Mouse (Mus musculus): ENCODE data around the gene Pwwp2b.

The Pwwp2b gene

GRCm38 (mm10) chr7:139247881-139248614 lies at the start of gene Pwwp2b:
TSS of gene Pwwp2b (plus strand) at chr7:139248482.
- no peak for DNase-seq (ENCODE audit: low read depth)

- no peak for DNase-seq (ENCODE audit: low read depth)
These were observed 48.2 kb upstream of the Pwwp2b start for GRCm38 (mm10) chr7:139200108-139200507.

- DNase-seq (ENCODE audit: low read depth) = no peak
These were observed 47.1 kb upstream of the Pwwp2b start for GRCm38 (mm10) chr7:139201209-139201608.

- peak; percentile 66 for DNase-seq (ENCODE audit: low read depth)
These were observed 40.1 kb upstream of the Pwwp2b start for GRCm38 (mm10) chr7:139208023-139208772.

- DNase-seq (ENCODE audit: low read depth) = no peak
These were observed 39.5 kb upstream of the Pwwp2b start for GRCm38 (mm10) chr7:139208773-139209095.

- DNase-seq (ENCODE audit: low read depth) = no peak
These were observed 36.5 kb upstream of the Pwwp2b start for GRCm38 (mm10) chr7:139211761-139212160.

GRCm38 (mm10) chr7:139212754-139213745 lies 35.2 kb upstream of the Pwwp2b start, which contains the start of the genes Lrrc27 and Stk32c:
TSS of gene Lrrc27 (plus strand) at chr7:139212988.
TSS of gene Stk32c (minus strand) at chr7:139213307.
- peak; percentile 98 for DNase-seq (ENCODE audit: low read depth)

- no peak for DNase-seq (ENCODE audit: low read depth)
These were observed 34.5 kb upstream of the Pwwp2b start for GRCm38 (mm10) chr7:139213751-139214150.

- DNase-seq (ENCODE audit: low read depth) = no peak
These were observed 34.1 kb upstream of the Pwwp2b start for GRCm38 (mm10) chr7:139214160-139214559.

- no peak for DNase-seq (ENCODE audit: low read depth)
These were observed 33.5 kb upstream of the Pwwp2b start for GRCm38 (mm10) chr7:139214596-139215340.

- DNase-seq (ENCODE audit: low read depth) = no peak
These were observed 32.8 kb upstream of the Pwwp2b start for GRCm38 (mm10) chr7:139215516-139215915.

- DNase-seq (ENCODE audit: low read depth) = no peak
These were observed 32.3 kb upstream of the Pwwp2b start for GRCm38 (mm10) chr7:139215946-139216345.

GRCm38 (mm10) chr7:139216464-139216863 lies 31.8 kb upstream of the Pwwp2b start:
- no peak for DNase-seq (ENCODE audit: low read depth)

- DNase-seq (ENCODE audit: low read depth) = no peak
These were observed 31.2 kb upstream of the Pwwp2b start for GRCm38 (mm10) chr7:139217046-139217445.

- no peak for DNase-seq (ENCODE audit: low read depth)
These were observed 29.5 kb upstream of the Pwwp2b start for GRCm38 (mm10) chr7:139218641-139219415.

- no peak for DNase-seq (ENCODE audit: low read depth)
These were observed 28.8 kb upstream of the Pwwp2b start for GRCm38 (mm10) chr7:139219486-139219885.

- DNase-seq (ENCODE audit: low read depth) = no peak
These were observed 28.0 kb upstream of the Pwwp2b start for GRCm38 (mm10) chr7:139220303-139220702.

GRCm38 (mm10) chr7:139221072-139221471 lies 27.2 kb upstream of the Pwwp2b start:
- DNase-seq (ENCODE audit: low read depth) = no peak

- no peak for DNase-seq (ENCODE audit: low read depth)
These were observed 26.4 kb upstream of the Pwwp2b start for GRCm38 (mm10) chr7:139221856-139222255.

GRCm38 (mm10) chr7:139222341-139222740 lies 25.9 kb upstream of the Pwwp2b start:
- no peak for DNase-seq (ENCODE audit: low read depth)

GRCm38 (mm10) chr7:139224070-139224469 lies 24.2 kb upstream of the Pwwp2b start:
- DNase-seq (ENCODE audit: low read depth) = no peak

All from c-Kit-positive CD71-negative TER-119-negative erythroid progenitor cells, embryonic 14.5 days (primary cell).